Mouse (Mus musculus) hindbrain, embryonic 16.5 days (tissue): Measurements from ENCODE around the gene Wdr70. TPM values are rescaled to one million over a fixed set of nuclear protein-coding genes. Genes with fewer than 3 reads are reported as not detected.
A peak's percentile ranks its signal among the peaks of the same experiment; 100 is the strongest.

ENCODE experiments used
- ATAC-seq: fragments of 200-750 bp; cut with Nextera tagmentation; 2 replicates; pipeline ENCODE4 v1.8.0; 2017; ENCODE audit warnings: moderate TSS enrichment, moderate library complexity
- H3K27ac ChIP-seq: fragments of 300-500 bp; sonication (generic); 2 replicates; pipeline ENCODE4 v1.5.1; 2014; ENCODE audit warnings: low read depth, mild to moderate bottlenecking, control low read depth, low read length, moderate library complexity
- H3K27me3 ChIP-seq: fragments of 300-500 bp; sonication (generic); replicated peaks from 2 replicates; pipeline ENCODE4 v1.6.1; 2014; ENCODE audit warnings: low read length; ENCODE audit not compliant: control insufficient read depth, insufficient read depth
- H3K36me3 ChIP-seq: fragments of 300-500 bp; sonication (generic); 2 replicates; pipeline ENCODE4 v1.6.1; 2014; ENCODE audit warnings: mild to moderate bottlenecking, low read length, moderate library complexity, mixed read lengths; ENCODE audit not compliant: control insufficient read depth, insufficient read depth
- H3K4me1 ChIP-seq: fragments of 300-500 bp; sonication (generic); 2 replicates; pipeline ENCODE4 v1.6.1; 2014; ENCODE audit warnings: low read depth, low read length; ENCODE audit not compliant: control insufficient read depth, insufficient read depth
- H3K4me2 ChIP-seq: fragments of 300-500 bp; sonication (generic); 2 replicates; pipeline ENCODE4 v1.6.1; 2014; ENCODE audit warnings: mild to moderate bottlenecking, low read length, control low read depth, moderate library complexity
- H3K4me3 ChIP-seq: fragments of 300-500 bp; sonication (generic); 2 replicates; pipeline ENCODE4 v1.5.1; 2014; ENCODE audit warnings: mild to moderate bottlenecking, low read length, control low read depth, moderate library complexity
- H3K9ac ChIP-seq: fragments of 300-500 bp; sonication (generic); 2 replicates; pipeline ENCODE4 v1.6.1; 2014; ENCODE audit warnings: low read depth, mild to moderate bottlenecking, control low read depth, low read length, moderate library complexity
- H3K9me3 ChIP-seq: fragments of 300-500 bp; sonication (generic); 2 replicates; pipeline ENCODE4 v1.6.1; 2014; ENCODE audit warnings: mild to moderate bottlenecking, low read length, moderate library complexity; ENCODE audit not compliant: control insufficient read depth
- WGBS: fragments of 180-500 bp; shearing (Covaris S2); extraction: QIAGEN DNeasy Blood & Tissue Kit; methylation state at CpG from one replicate; pipeline ENCODE4 v1.1.7; 2014; 5-methylcytosine and 5-hydroxymethylcytosine counted together
- polyA plus RNA-seq: library from polyadenylated mRNA; unstranded; fragments of >200 nt; fragmentation: Nextera tagmentation; extraction: Ambion mirVana; gene quantifications from 2 replicates; pipeline ENCODE4 v1.2.1, GENCODE M21; 2015

Gene Wdr70
- polyA plus RNA-seq, 1 experiment from 2014 or later = 71.3 TPM

DNA sequence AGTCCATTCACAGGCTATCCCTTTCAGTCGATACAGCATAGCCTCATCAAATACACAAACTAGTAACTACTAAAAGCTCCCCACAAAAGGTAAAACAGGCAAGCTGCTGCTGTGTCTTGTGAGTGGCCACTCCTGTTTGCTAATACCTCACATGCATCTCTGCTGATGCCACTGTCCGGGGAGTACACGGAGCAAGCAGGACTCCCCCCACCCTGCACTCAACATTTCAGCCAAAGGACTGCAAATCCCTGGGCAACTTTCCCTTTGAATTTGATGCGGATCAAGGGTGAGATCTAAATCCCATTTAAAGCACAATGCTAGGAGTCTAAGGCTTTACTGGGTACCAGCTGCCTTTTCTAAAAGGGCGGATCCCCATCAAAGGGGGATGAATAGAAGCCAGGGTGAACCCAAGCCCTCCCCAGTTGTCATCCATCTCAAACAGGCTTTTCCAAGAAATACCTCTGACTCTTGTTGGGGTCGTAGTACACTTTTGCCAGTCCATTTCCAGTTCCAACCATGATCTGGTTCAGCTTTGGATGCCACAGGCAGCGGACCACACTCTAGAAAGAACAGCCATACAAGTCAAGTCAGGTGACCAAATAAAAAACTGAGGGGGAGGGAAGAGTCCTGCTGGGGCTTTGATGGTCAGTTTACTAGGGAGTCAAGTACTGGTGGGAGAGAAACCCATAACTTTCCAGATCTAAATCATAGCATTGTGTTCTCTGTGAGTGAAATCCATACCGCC is 210.2 kb downstream of the Wdr70 start:
- Histone ChIP-seq H3K4me1 (peaks cover 3% of the 10 kb centered on the region; the same call in 1 of the 2 replicates), H3K27me3 (no peaks in the 10 kb centered on the region), H3K9ac (no peak overlapping the region), H3K27ac (no peak overlapping the region), H3K36me3 (peaks cover 3% of the 10 kb centered on the region), H3K4me3 (no peak overlapping the region), H3K4me2 (no peak overlapping the region), H3K9me3 (no peaks in the 10 kb centered on the region)
- 70% methylated on average over 8 of the region's 8 CpGs for WGBS
- no peak for ATAC-seq

DNA sequence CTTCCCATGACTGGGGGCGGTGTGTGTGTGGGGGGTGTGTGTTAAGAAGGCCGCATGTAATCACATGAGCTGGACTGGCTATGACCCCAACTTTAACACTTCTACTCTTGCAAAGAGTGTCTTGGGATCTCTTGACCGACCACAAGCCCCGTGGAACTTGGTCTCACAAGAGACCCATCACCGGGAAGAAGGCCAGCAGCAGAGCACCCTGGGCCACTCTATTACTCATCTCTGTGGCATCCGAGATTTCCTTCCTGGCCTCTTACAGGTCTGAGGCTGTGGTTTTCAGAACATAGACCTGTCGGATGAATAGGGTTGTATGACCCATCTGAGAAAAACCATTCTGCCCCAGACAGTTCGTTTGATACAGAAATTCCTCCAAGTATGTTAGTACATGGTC is 212.4 kb downstream of the Wdr70 start:
- H3K4me3 ChIP-seq = no peak overlapping the region
- H3K9ac ChIP-seq = no peak overlapping the region
- H3K4me2 ChIP-seq = no peak overlapping the region
- H3K4me1 ChIP-seq = no peaks in the 10 kb centered on the region
- H3K36me3 ChIP-seq = peaks cover 3% of the 10 kb centered on the region
- 87% methylated on average over 8 of the region's 8 CpGs for WGBS
- no peak overlapping the region for H3K27ac ChIP-seq
- ATAC-seq = no peak
- no peaks in the 10 kb centered on the region for H3K27me3 ChIP-seq
- no peaks in the 10 kb centered on the region for H3K9me3 ChIP-seq

DNA sequence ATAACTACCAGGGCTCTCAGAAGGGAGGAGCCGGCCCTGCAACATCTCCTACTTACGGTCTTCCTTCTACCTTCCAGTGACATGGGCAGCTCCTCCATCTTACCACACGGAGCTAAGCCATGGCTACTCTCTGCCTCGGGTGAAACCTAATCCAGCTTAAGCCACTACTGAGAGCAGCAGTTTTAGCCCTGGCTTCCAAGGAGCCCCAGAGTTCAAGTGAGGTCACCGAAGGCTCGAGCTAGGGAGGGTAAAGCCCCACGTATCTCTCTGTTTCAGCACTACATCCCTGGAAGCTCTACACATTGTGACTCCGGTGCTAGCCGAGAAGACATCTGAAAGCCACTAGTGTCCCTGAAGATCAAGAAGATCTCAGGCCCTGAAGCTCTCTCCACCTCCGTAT is 213.9 kb downstream of the Wdr70 start:
- no peaks in the 10 kb centered on the region for H3K27me3 ChIP-seq
- H3K9me3 ChIP-seq = no peaks in the 10 kb centered on the region
- no peak overlapping the region for H3K4me2 ChIP-seq
- ATAC-seq = no peak
- H3K4me3 ChIP-seq = no peak overlapping the region
- 80% methylated on average over 10 of the region's 10 CpGs for WGBS
- peaks cover 3% of the 10 kb centered on the region for H3K36me3 ChIP-seq
- no peaks in the 10 kb centered on the region; the same call in 1 of the 2 replicates for H3K4me1 ChIP-seq
- no peak overlapping the region for H3K9ac ChIP-seq
- no peak overlapping the region for H3K27ac ChIP-seq

DNA sequence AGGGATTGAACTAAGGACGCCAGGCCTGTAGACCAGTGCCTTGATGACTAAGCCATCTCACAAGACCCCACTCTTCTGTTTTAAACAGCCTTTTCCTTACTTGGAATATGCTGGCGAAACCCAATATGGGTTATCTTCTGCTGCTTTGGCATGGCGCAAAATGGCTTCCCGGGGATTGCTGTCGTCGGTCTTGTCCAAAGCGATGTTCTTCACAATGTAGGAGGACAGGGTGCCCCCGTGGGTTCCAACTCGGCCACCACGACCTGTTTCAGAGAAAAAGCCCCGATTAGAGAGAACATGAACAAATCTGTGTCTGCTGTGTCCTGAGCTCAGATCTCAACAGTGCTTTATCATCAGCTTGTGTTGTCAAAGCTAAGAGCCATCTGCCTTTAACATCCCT is 214.8 kb downstream of the Wdr70 start:
- 92% methylated on average over 11 of the region's 11 CpGs for WGBS

DNA sequence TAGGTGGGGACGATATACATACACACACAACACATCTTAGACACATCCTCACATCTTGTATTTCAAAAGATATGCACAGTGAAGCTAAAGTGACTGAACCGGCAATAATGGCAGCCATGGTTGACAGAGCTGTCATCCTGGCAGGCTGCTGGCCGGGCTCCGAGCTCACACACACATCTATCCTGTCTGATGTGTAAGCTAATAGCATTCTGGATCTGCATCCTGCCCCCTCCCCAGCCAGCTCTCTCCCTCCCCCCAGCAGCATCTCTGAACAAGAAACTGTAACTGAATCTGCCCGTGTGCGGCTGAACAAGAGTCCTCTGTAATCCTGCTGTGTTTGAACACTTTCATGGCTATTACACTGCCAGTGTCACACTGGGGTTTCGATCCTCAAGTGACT is 219.1 kb downstream of the Wdr70 start:
- Histone ChIP-seq H3K36me3 (peaks cover 3% of the 10 kb centered on the region; the same call in 1 of the 2 replicates), H3K4me3 (no peak overlapping the region), H3K4me1 (peaks cover 4% of the 10 kb centered on the region; the same call in 1 of the 2 replicates), H3K27ac (no peak overlapping the region), H3K9me3 (no peaks in the 10 kb centered on the region), H3K27me3 (no peaks in the 10 kb centered on the region), H3K4me2 (no peak overlapping the region), H3K9ac (no peak overlapping the region)
- WGBS = 35% methylated on average over 7 of the region's 7 CpGs
- peak; percentile 31; the same call in 1 of the 2 replicates for ATAC-seq

More for the DNA sequence above, 214.8 kb downstream of the Wdr70 start:
- Histone ChIP-seq H3K9me3 (no peaks in the 10 kb centered on the region), H3K36me3 (peaks cover 3% of the 10 kb centered on the region), H3K4me2 (no peak overlapping the region), H3K27me3 (no peaks in the 10 kb centered on the region), H3K4me1 (no peaks in the 10 kb centered on the region; the same call in 1 of the 2 replicates), H3K4me3 (no peak overlapping the region), H3K9ac (no peak overlapping the region), H3K27ac (no peak overlapping the region)
- ATAC-seq = no peak

DNA sequence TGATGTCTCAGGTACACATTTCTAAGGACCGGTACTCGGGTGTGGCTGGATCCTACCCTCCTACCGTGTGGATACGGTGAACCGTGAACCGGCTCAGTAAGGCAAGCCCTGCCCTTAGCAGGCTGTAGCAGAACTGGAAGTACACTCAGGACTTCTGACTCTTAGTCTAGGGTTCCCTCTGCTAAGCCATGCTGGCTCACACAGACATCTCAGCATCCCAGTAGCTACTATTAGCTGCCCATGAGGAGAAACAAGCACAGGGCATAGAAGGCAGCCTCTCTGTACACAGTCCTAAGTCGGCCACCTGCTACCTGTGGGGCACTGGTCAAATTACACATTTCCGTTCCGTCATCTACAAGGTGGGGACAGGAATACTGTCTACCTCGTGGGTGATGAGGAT is 220.1 kb downstream of the Wdr70 start:
- Histone ChIP-seq H3K9ac (no peak overlapping the region), H3K27me3 (no peaks in the 10 kb centered on the region), H3K9me3 (no peaks in the 10 kb centered on the region), H3K36me3 (peaks cover under 1% of the 10 kb centered on the region; the same call in 1 of the 2 replicates), H3K27ac (no peak overlapping the region), H3K4me1 (peaks cover 4% of the 10 kb centered on the region; the same call in 1 of the 2 replicates), H3K4me2 (no peak overlapping the region), H3K4me3 (no peak overlapping the region)
- ATAC-seq = 0 out of 2 replicates have a peak, but pooled peaks have one; percentile 12
- WGBS = 64% methylated on average over 10 of the region's 10 CpGs

DNA sequence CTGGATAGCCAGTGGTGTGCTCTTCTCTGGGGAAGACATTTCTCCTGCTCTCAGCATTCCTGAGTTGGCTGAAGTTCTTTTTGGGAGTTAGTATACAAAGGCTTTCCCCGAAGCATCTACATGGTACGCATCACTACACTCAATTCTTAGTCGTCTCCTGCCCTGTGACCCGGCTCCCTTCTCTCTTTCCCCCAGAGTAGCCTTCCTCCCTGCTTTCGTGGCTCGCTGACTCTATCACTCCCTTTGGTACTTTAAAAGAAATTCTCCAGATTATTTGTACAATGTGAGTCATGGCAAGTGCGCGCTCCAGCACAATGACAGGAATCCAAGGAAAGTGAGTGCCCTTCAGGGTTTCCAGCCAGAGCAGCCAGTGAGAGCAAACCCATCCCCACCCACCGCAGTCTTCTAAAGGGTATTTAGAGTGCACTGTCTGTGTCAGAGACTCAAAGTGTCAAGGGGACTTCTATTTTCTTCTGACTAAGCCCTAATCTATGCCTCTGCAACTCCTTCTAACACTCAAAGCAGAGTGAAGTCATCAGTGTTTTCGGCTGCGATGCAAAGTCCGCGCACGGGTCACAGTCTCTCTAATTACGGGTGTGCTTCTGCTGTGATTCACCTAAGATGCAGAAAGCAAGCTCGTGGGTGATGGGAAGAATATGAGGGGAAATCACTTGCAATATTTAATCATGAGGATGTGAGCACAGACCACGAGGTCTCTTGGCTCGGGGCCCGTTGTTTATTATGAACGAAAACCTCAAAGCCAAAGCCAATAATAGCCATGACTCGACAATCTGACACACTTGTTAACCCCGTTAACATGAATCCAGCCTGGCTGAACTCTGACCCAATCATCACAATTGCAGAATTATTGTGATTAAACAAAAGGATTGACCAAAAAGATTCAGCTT is 221.2 kb downstream of the Wdr70 start:
- H3K4me1 ChIP-seq = peaks cover 4% of the 10 kb centered on the region; the same call in 1 of the 2 replicates
- no peak overlapping the region for H3K27ac ChIP-seq
- H3K9ac ChIP-seq = no peak overlapping the region
- no peaks in the 10 kb centered on the region for H3K9me3 ChIP-seq
- 36% methylated on average over 22 of the region's 22 CpGs for WGBS
- H3K27me3 ChIP-seq = no peaks in the 10 kb centered on the region
- peak; percentile 37 for ATAC-seq
- H3K36me3 ChIP-seq = no peaks in the 10 kb centered on the region; the same call in 1 of the 2 replicates
- peak overlapping the region; percentile 27 for H3K4me2 ChIP-seq
- no peak overlapping the region for H3K4me3 ChIP-seq

DNA sequence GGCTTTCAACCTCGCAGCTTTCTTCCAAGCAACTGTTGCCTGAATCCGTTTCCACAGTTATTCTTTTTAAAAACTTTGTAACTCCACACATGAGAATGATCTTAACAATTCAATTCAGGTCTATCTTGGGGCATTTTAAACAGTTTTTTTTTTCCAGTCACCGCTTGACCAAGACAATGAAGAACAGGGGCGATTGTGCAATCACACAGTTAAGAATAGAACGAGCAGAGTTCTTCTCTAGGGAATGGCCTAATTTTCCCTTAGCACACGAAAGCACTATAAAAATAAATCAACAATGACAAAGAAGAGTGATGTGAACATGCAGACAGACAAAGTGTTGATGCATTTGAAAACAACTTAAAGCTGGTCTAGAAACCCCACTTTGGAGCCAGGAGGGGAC is 223.1 kb downstream of the Wdr70 start:
- H3K4me1 ChIP-seq = peaks cover 4% of the 10 kb centered on the region; the same call in 1 of the 2 replicates
- H3K9me3 ChIP-seq = no peaks in the 10 kb centered on the region
- H3K27me3 ChIP-seq = no peaks in the 10 kb centered on the region
- no peak overlapping the region for H3K4me3 ChIP-seq
- no peak overlapping the region for H3K9ac ChIP-seq
- WGBS = 70% methylated on average over 6 of the region's 6 CpGs
- no peak for ATAC-seq
- H3K36me3 ChIP-seq = no peaks in the 10 kb centered on the region
- no peak overlapping the region for H3K4me2 ChIP-seq
- no peak overlapping the region for H3K27ac ChIP-seq

DNA sequence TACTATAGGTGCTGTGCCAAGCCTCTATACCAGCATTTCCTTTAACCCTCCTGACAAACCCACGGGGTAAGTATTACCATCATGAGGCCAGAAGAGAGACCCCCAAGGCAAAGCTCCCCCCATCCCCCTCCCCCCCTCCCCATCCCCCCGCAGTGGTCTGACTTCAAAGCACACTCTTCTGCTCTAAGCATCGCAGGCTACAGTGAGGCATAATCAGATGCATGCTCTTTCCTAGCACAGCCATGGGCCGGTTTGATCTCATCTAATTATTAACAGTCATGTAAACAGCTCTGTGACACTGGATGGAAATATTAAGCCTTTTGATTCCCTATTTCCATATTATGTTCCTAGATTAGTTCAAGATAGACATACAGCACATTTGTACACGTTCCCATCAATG is 226.5 kb downstream of the Wdr70 start:
- 65% methylated on average over 5 of the region's 5 CpGs for WGBS
- Histone ChIP-seq H3K9me3 (no peaks in the 10 kb centered on the region), H3K4me2 (no peak overlapping the region)

More for the DNA sequence above, 226.5 kb downstream of the Wdr70 start:
- ATAC-seq = no peak
- Histone ChIP-seq H3K4me3 (no peak overlapping the region), H3K4me1 (no peaks in the 10 kb centered on the region), H3K27ac (no peak overlapping the region), H3K27me3 (no peaks in the 10 kb centered on the region), H3K36me3 (no peaks in the 10 kb centered on the region), H3K9ac (no peak overlapping the region)
